Mouse (Mus musculus) erythroblast, embryonic 14.5 days (primary cell): ENCODE results near the gene Slamf9. TPM values are rescaled to one million over a fixed set of nuclear protein-coding genes. Genes with fewer than 3 reads are reported as not detected.

Experiments
- H3K27me3 ChIP-seq: 2 replicates; pipeline ENCODE4 v1.6.1; 2012; ENCODE audit warnings: inconsistent platforms; ENCODE audit not compliant: control insufficient read depth
- H3K36me3 ChIP-seq: 2 replicates; pipeline ENCODE4 v1.6.1; 2012; ENCODE audit warnings: mild to moderate bottlenecking, inconsistent platforms; ENCODE audit not compliant: control insufficient read depth
- H3K4me1 ChIP-seq: 2 replicates; pipeline ENCODE4 v1.6.1; 2012; ENCODE audit warnings: inconsistent platforms; ENCODE audit not compliant: control insufficient read depth
- H3K4me3 ChIP-seq: replicated peaks from 2 replicates; pipeline ENCODE3; 2012; ENCODE audit warnings: moderate library complexity, mild to moderate bottlenecking, inconsistent platforms
- H3K9me3 ChIP-seq: 2 replicates; pipeline ENCODE4 v1.6.1; 2012; ENCODE audit warnings: low read length, inconsistent platforms, mixed read lengths; ENCODE audit not compliant: control insufficient read depth
- GATA1 ChIP-seq: IDR thresholded peaks from 2 replicates; pipeline ENCODE4 v1.6.1; 2012; ENCODE audit warnings: low read length, inconsistent platforms, mixed read lengths
- TAL1 ChIP-seq: IDR thresholded peaks from 3 replicates; pipeline ENCODE4 v1.6.1; 2012; ENCODE audit warnings: low read length, inconsistent platforms, mixed read lengths
- polyA plus RNA-seq: library from polyadenylated mRNA; stranded (reverse); fragments of >175 nt; gene quantifications from 2 replicates; pipeline ENCODE4 v1.2.3, GENCODE M21; 2012

Slamf9 gene
- polyA plus RNA-seq, 1 experiment, result not detected

GRCm38 (mm10) chr1:172514213-172514529 is 39.0 kb downstream of the Slamf9 start:
- Histone ChIP-seq H3K4me3 (no peak overlapping the region), H3K9me3 (peaks cover 4% of the 10 kb centered on the region; the same call in 1 of the 2 replicates), H3K36me3 (no peaks in the 10 kb centered on the region), H3K27me3 (peaks cover 5% of the 10 kb centered on the region), H3K4me1 (peaks cover 8% of the 10 kb centered on the region; the same call in 1 of the 2 replicates)
- TF ChIP-seq TAL1 (no peak), GATA1 (no peak)

GRCm38 (mm10) chr1:172514551-172515268 is 39.6 kb downstream of the Slamf9 start:
- Histone ChIP-seq H3K4me3 (no peak overlapping the region), H3K27me3 (peaks cover 5% of the 10 kb centered on the region), H3K36me3 (no peaks in the 10 kb centered on the region), H3K9me3 (peaks cover 4% of the 10 kb centered on the region; the same call in 1 of the 2 replicates), H3K4me1 (peaks cover 8% of the 10 kb centered on the region; the same call in 1 of the 2 replicates)
- TF ChIP-seq TAL1, result no peak
- TF ChIP-seq GATA1, result no peak

- Histone ChIP-seq H3K4me3 (no peak overlapping the region), H3K27me3 (peaks cover 6% of the 10 kb centered on the region), H3K36me3 (no peaks in the 10 kb centered on the region), H3K9me3 (peaks cover 4% of the 10 kb centered on the region; the same call in 1 of the 2 replicates), H3K4me1 (peaks cover 8% of the 10 kb centered on the region; the same call in 1 of the 2 replicates)
- TF ChIP-seq GATA1 (no peak), TAL1 (no peak)
Observed at GRCm38 (mm10) chr1:172515396-172515795, 40.2 kb downstream of the Slamf9 start.

- H3K4me3 ChIP-seq, result no peak overlapping the region
- peaks cover 15% of the 10 kb centered on the region for H3K27me3 ChIP-seq
- TF ChIP-seq GATA1 (no peak), TAL1 (no peak)
- H3K9me3 ChIP-seq, result peaks cover 4% of the 10 kb centered on the region; the same call in 1 of the 2 replicates
- H3K36me3 ChIP-seq, result no peaks in the 10 kb centered on the region
- H3K4me1 ChIP-seq, result peaks cover 6% of the 10 kb centered on the region
Observed at GRCm38 (mm10) chr1:172518013-172518412, 42.9 kb downstream of the Slamf9 start.

- TF ChIP-seq TAL1 (no peak), GATA1 (no peak)
- no peak overlapping the region for H3K4me3 ChIP-seq
- no peaks in the 10 kb centered on the region for H3K36me3 ChIP-seq
- H3K9me3 ChIP-seq, result peaks cover 4% of the 10 kb centered on the region; the same call in 1 of the 2 replicates
- peaks cover 14% of the 10 kb centered on the region for H3K27me3 ChIP-seq
- no peaks in the 10 kb centered on the region; the same call in 1 of the 2 replicates for H3K4me1 ChIP-seq
Observed at GRCm38 (mm10) chr1:172519644-172520043, 44.5 kb downstream of the Slamf9 start.

GRCm38 (mm10) chr1:172520576-172521440 is 45.6 kb downstream of the Slamf9 start, which contains the start of gene Cfap45:
Cfap45 (plus strand) TSS chr1:172520801.
- Histone ChIP-seq H3K36me3 (no peaks in the 10 kb centered on the region), H3K4me1 (no peaks in the 10 kb centered on the region; the same call in 1 of the 2 replicates), H3K27me3 (peaks cover 26% of the 10 kb centered on the region), H3K9me3 (peaks cover 4% of the 10 kb centered on the region; the same call in 1 of the 2 replicates), H3K4me3 (no peak within 1 kb of the TSS)
- TF ChIP-seq TAL1 (no peak), GATA1 (no peak)

- Histone ChIP-seq H3K4me3 (no peak overlapping the region), H3K9me3 (peaks cover 2% of the 10 kb centered on the region; the same call in 1 of the 2 replicates), H3K36me3 (no peaks in the 10 kb centered on the region), H3K4me1 (peaks cover 2% of the 10 kb centered on the region), H3K27me3 (peaks cover 43% of the 10 kb centered on the region)
- TF ChIP-seq TAL1 (no peak), GATA1 (no peak)
Observed at GRCm38 (mm10) chr1:172522524-172522923, 47.4 kb downstream of the Slamf9 start.

- TF ChIP-seq GATA1, result no peak
- no peak for TF ChIP-seq TAL1
- peaks cover 2% of the 10 kb centered on the region for H3K4me1 ChIP-seq
- no peaks in the 10 kb centered on the region for H3K36me3 ChIP-seq
Observed at GRCm38 (mm10) chr1:172523699-172524101, 48.5 kb downstream of the Slamf9 start.

GRCm38 (mm10) chr1:172525027-172525764 is 50.0 kb downstream of the Slamf9 start:
- H3K27me3 ChIP-seq, result peaks cover 48% of the 10 kb centered on the region
- no peak for TF ChIP-seq TAL1
- TF ChIP-seq GATA1, result no peak
- no peak overlapping the region for H3K4me3 ChIP-seq

More at GRCm38 (mm10) chr1:172523699-172524101, 48.5 kb downstream of the Slamf9 start:
- Histone ChIP-seq H3K27me3 (peaks cover 48% of the 10 kb centered on the region), H3K9me3 (no peaks in the 10 kb centered on the region), H3K4me3 (no peak overlapping the region)

More at GRCm38 (mm10) chr1:172525027-172525764, 50.0 kb downstream of the Slamf9 start:
- peaks cover 2% of the 10 kb centered on the region for H3K4me1 ChIP-seq
- no peaks in the 10 kb centered on the region for H3K9me3 ChIP-seq
- H3K36me3 ChIP-seq, result no peaks in the 10 kb centered on the region
